Mouse (Mus musculus) WW6 (cell line): ENCODE data around the gene Cdc42ep4.

Experiments
- DNase-seq: peaks from one replicate; pipeline ENCODE4 v3.0.0-alpha.2; 2013; ENCODE audit warnings: low read depth, low spot score

Cdc42ep4 gene

GRCm38 (mm10) chr11:113749749-113750351, 1.8 kb downstream of the Cdc42ep4 start:
- DNase-seq, result no peak

GRCm38 (mm10) chr11:113748797-113749521, 2.7 kb downstream of the Cdc42ep4 start:
- no peak for DNase-seq

GRCm38 (mm10) chr11:113747725-113748380, 3.8 kb downstream of the Cdc42ep4 start:
- no peak for DNase-seq

- DNase-seq, result no peak
Observed at GRCm38 (mm10) chr11:113747056-113747455, 4.6 kb downstream of the Cdc42ep4 start.

- no peak for DNase-seq
Observed at GRCm38 (mm10) chr11:113745961-113746360, 5.7 kb downstream of the Cdc42ep4 start.

- no peak for DNase-seq
Observed at GRCm38 (mm10) chr11:113742998-113743397, 8.7 kb downstream of the Cdc42ep4 start.

GRCm38 (mm10) chr11:113740100-113740499, 11.6 kb downstream of the Cdc42ep4 start:
- DNase-seq, result no peak

GRCm38 (mm10) chr11:113739213-113739612, 12.5 kb downstream of the Cdc42ep4 start:
- no peak for DNase-seq

GRCm38 (mm10) chr11:113737912-113738311, 13.8 kb downstream of the Cdc42ep4 start:
- no peak for DNase-seq

- no peak for DNase-seq
Observed at GRCm38 (mm10) chr11:113737553-113737854, 14.2 kb downstream of the Cdc42ep4 start.

GRCm38 (mm10) chr11:113736848-113737552, 14.7 kb downstream of the Cdc42ep4 start:
- DNase-seq, result no peak

- DNase-seq, result no peak
Observed at GRCm38 (mm10) chr11:113735151-113735550, 16.5 kb downstream of the Cdc42ep4 start.

- no peak for DNase-seq
Observed at GRCm38 (mm10) chr11:113733631-113734364, 17.9 kb downstream of the Cdc42ep4 start.

GRCm38 (mm10) chr11:113731945-113732612, 19.6 kb downstream of the Cdc42ep4 start:
- DNase-seq, result no peak

- DNase-seq, result no peak
Observed at GRCm38 (mm10) chr11:113730879-113731278, 20.8 kb downstream of the Cdc42ep4 start.

GRCm38 (mm10) chr11:113729917-113730316, 21.8 kb downstream of the Cdc42ep4 start:
- DNase-seq, result no peak

GRCm38 (mm10) chr11:113729239-113729638, 22.4 kb downstream of the Cdc42ep4 start:
- DNase-seq, result no peak

- DNase-seq, result no peak
Observed at GRCm38 (mm10) chr11:113727992-113728391, 23.7 kb downstream of the Cdc42ep4 start.

- DNase-seq, result no peak
Observed at GRCm38 (mm10) chr11:113726994-113727888, 24.4 kb downstream of the Cdc42ep4 start.
